Mouse (Mus musculus): ENCODE measurements around the gene Kptn. TPM values are rescaled to one million over a fixed set of nuclear protein-coding genes. Genes with fewer than 3 reads are reported as not detected.

The Kptn gene
- polyA plus RNA-seq, 1 experiment = 23.2 TPM

- Histone ChIP-seq H3K27ac (ENCODE audit: insufficient read depth, low read length) (no peak overlapping the region), H3K27me3 (ENCODE audit: control insufficient read depth, insufficient read depth, low read length) (peaks cover 6% of the 10 kb centered on the region), H3K36me3 (ENCODE audit: control insufficient read depth, insufficient read depth, low read length) (no peaks in the 10 kb centered on the region), H3K4me3 (ENCODE audit: extremely low read depth, insufficient read depth, insufficient read length) (no peak overlapping the region), H3K4me1 (ENCODE audit: control insufficient read depth, insufficient read depth, insufficient read length) (peaks cover 4% of the 10 kb centered on the region; the same call in 1 of the 2 replicates)
- WGBS = 48% methylated on average over 8 of the region's 8 CpGs
- no peak for DNase-seq (ENCODE audit: low read depth in 1 of 2, low spot score in 2 of 2)
- no peak for TF ChIP-seq POLR2A (IDR thresholded peaks at IDR 0.05; ENCODE audit: low read depth, low read length)
- no peak for TF ChIP-seq CTCF (IDR thresholded peaks at IDR 0.05; ENCODE audit: extremely low read depth, insufficient read depth, insufficient read length, insufficient replicate concordance)
Observed at GRCm38 (mm10) chr7:16156105-16156714, 36.5 kb downstream of the Kptn start.

DNA sequence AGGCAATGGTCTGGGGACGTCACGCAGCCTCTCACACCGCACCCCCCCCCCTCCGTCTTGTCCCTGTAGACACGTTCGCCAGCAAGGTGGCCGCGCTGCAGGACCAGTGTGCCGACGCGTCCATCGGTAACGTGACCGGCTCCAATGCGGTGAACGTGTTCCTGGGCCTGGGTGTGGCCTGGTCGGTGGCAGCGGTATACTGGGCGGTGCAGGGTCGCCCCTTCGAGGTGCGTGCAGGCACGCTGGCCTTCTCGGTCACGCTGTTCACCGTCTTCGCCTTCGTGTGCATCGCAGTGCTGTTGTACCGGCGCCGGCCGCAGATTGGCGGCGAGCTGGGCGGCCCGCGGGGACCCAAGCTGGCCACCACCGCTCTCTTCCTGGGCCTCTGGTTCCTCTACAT lies 39.0 kb downstream of the Kptn start:
- 19% methylated on average over 39 of the region's 39 CpGs for WGBS
- TF ChIP-seq POLR2A (IDR thresholded peaks at IDR 0.05; ENCODE audit: low read depth, low read length) (no peak), CTCF (IDR thresholded peaks at IDR 0.05; ENCODE audit: extremely low read depth, insufficient read depth, insufficient read length, insufficient replicate concordance) (no peak)
- peaks cover 4% of the 10 kb centered on the region; the same call in 1 of the 2 replicates for H3K4me1 ChIP-seq (ENCODE audit: control insufficient read depth, insufficient read depth, insufficient read length)
- no peak overlapping the region for H3K27ac ChIP-seq (ENCODE audit: insufficient read depth, low read length)
- H3K4me3 ChIP-seq (ENCODE audit: extremely low read depth, insufficient read depth, insufficient read length) = no peak overlapping the region
- DNase-seq (ENCODE audit: low read depth in 1 of 2, low spot score in 2 of 2) = no peak
- H3K36me3 ChIP-seq (ENCODE audit: control insufficient read depth, insufficient read depth, low read length) = no peaks in the 10 kb centered on the region
- H3K27me3 ChIP-seq (ENCODE audit: control insufficient read depth, insufficient read depth, low read length) = peaks cover 6% of the 10 kb centered on the region

DNA sequence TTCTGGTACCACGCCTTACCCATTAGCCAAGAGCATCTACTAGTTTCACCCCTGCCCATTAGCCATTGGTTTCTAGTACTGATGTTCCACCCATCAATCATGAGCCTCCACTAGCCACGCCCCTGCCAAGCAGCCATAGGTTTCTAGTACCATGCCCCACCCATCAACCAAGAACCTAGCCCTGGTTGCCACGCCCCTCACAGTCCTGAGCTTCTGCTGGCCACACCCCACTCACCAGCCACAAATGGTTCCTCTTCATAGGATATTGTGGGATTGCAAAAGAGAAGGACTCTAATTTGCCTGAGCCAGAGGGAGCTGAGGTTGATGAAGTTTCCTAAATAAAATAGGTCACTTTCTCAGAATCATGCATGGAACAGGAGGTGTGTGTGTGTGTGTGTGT lies 41.0 kb downstream of the Kptn start:
- Histone ChIP-seq H3K4me3 (ENCODE audit: extremely low read depth, insufficient read depth, insufficient read length) (no peak overlapping the region), H3K4me1 (ENCODE audit: control insufficient read depth, insufficient read depth, insufficient read length) (peaks cover 4% of the 10 kb centered on the region; the same call in 1 of the 2 replicates), H3K36me3 (ENCODE audit: control insufficient read depth, insufficient read depth, low read length) (no peaks in the 10 kb centered on the region), H3K27ac (ENCODE audit: insufficient read depth, low read length) (no peak overlapping the region), H3K27me3 (ENCODE audit: control insufficient read depth, insufficient read depth, low read length) (peaks cover 6% of the 10 kb centered on the region)
- WGBS = 62% methylated on average over 3 of the region's 3 CpGs
- TF ChIP-seq CTCF (IDR thresholded peaks at IDR 0.05; ENCODE audit: extremely low read depth, insufficient read depth, insufficient read length, insufficient replicate concordance) (no peak), POLR2A (IDR thresholded peaks at IDR 0.05; ENCODE audit: low read depth, low read length) (no peak)
- no peak for DNase-seq (ENCODE audit: low read depth in 1 of 2, low spot score in 2 of 2)

DNA sequence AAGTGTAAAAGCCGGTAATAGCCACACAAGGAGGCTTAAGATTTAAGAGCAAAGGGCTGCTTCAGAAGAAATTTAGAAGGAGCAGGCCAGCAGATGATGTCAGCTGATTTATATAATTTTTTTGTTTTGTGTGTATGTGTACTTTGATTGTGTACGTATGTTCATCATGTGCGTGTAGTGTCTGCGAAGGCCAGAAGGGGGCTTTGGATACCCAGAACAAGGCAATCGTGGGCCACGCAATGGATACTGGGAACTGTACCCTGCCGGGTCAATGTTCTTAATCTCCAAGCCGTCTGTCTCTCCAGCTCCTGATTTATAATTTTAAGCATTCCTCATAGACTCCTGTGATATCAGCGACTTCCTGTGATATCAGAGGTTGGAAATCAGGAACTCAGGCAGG lies 41.6 kb downstream of the Kptn start:
- peaks cover 6% of the 10 kb centered on the region for H3K27me3 ChIP-seq (ENCODE audit: control insufficient read depth, insufficient read depth, low read length)
- TF ChIP-seq POLR2A (IDR thresholded peaks at IDR 0.05; ENCODE audit: low read depth, low read length) (no peak), CTCF (IDR thresholded peaks at IDR 0.05; ENCODE audit: extremely low read depth, insufficient read depth, insufficient read length, insufficient replicate concordance) (no peak)

DNA sequence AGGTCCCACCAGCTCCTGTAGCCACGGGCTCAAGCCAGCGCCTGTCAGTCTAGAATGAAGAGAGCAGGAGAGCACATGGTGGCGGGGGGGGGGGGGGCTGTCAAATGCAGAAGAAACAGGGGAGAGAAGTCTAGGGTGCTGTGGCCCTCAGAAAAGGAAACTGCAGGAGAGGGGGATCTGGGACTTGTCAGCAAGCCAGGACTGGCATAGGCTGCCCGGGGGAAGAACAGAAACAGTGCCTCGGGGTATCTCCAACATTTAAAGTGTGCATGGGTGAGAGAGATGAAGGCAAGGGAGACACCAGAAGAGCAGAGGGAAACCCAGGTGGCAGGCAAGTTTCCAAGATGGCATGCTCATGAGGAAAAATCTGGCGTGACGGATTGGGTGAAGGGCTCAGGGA lies 42.3 kb downstream of the Kptn start:
- TF ChIP-seq POLR2A (IDR thresholded peaks at IDR 0.05; ENCODE audit: low read depth, low read length) (no peak), CTCF (IDR thresholded peaks at IDR 0.05; ENCODE audit: extremely low read depth, insufficient read depth, insufficient read length, insufficient replicate concordance) (no peak)
- H3K36me3 ChIP-seq (ENCODE audit: control insufficient read depth, insufficient read depth, low read length) = no peaks in the 10 kb centered on the region
- peaks cover 4% of the 10 kb centered on the region; the same call in 1 of the 2 replicates for H3K4me1 ChIP-seq (ENCODE audit: control insufficient read depth, insufficient read depth, insufficient read length)
- no peak overlapping the region for H3K4me3 ChIP-seq (ENCODE audit: extremely low read depth, insufficient read depth, insufficient read length)
- H3K27ac ChIP-seq (ENCODE audit: insufficient read depth, low read length) = no peak overlapping the region
- no peak for DNase-seq (ENCODE audit: low read depth in 1 of 2, low spot score in 2 of 2)
- H3K27me3 ChIP-seq (ENCODE audit: control insufficient read depth, insufficient read depth, low read length) = peaks cover 6% of the 10 kb centered on the region
- 74% methylated on average over 7 of the region's 7 CpGs for WGBS

More for the DNA sequence above, 41.6 kb downstream of the Kptn start:
- Histone ChIP-seq H3K4me1 (ENCODE audit: control insufficient read depth, insufficient read depth, insufficient read length) (peaks cover 4% of the 10 kb centered on the region; the same call in 1 of the 2 replicates), H3K27ac (ENCODE audit: insufficient read depth, low read length) (no peak overlapping the region), H3K36me3 (ENCODE audit: control insufficient read depth, insufficient read depth, low read length) (no peaks in the 10 kb centered on the region), H3K4me3 (ENCODE audit: extremely low read depth, insufficient read depth, insufficient read length) (no peak overlapping the region)
- DNase-seq (ENCODE audit: low read depth in 1 of 2, low spot score in 2 of 2) = no peak
- 92% methylated on average over 9 of the region's 9 CpGs for WGBS

GRCm38 (mm10) chr7:16172141-16172581 lies 52.5 kb downstream of the Kptn start:
- no peak for TF ChIP-seq CTCF (IDR thresholded peaks at IDR 0.05; ENCODE audit: extremely low read depth, insufficient read depth, insufficient read length, insufficient replicate concordance)
- no peak for TF ChIP-seq POLR2A (IDR thresholded peaks at IDR 0.05; ENCODE audit: low read depth, low read length)
- DNase-seq (ENCODE audit: low read depth in 1 of 2, low spot score in 2 of 2) = no peak
- WGBS = 36% methylated on average over 1 of the region's 1 CpGs

DNA sequence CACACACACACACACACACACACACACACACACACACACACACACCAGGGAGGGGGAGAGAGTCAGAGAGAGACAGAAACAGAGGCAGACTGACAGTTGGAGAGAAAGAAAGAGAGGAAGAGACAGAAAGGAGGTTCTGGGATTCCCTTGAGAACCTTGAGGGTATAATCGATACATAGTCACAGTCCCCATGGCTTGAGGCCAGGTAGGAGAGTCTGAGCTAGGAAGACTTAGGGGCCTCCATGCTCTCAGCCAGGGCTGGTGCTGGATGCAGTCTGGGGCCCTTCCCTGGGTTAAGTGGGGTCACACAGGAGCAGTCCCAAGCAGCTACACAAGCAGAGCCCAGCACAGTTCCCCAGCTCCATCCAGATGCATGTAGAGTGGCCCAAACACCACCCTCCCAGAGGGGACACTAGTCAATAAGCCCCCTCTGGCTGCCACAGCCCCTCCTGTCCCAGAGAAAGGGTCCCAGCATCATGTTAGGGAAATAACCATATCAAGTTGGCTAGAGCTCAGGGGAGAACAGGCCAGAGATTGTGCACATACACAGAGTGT lies 53.0 kb downstream of the Kptn start:
- Histone ChIP-seq H3K27ac (ENCODE audit: insufficient read depth, low read length) (no peak overlapping the region), H3K27me3 (ENCODE audit: control insufficient read depth, insufficient read depth, low read length) (peaks cover 5% of the 10 kb centered on the region), H3K36me3 (ENCODE audit: control insufficient read depth, insufficient read depth, low read length) (no peaks in the 10 kb centered on the region), H3K4me3 (ENCODE audit: extremely low read depth, insufficient read depth, insufficient read length) (no peak overlapping the region), H3K4me1 (ENCODE audit: control insufficient read depth, insufficient read depth, insufficient read length) (peaks cover 2% of the 10 kb centered on the region; the same call in 1 of the 2 replicates)
- TF ChIP-seq POLR2A (IDR thresholded peaks at IDR 0.05; ENCODE audit: low read depth, low read length) (no peak), CTCF (IDR thresholded peaks at IDR 0.05; ENCODE audit: extremely low read depth, insufficient read depth, insufficient read length, insufficient replicate concordance) (no peak)
- WGBS = 29% methylated on average over 1 of the region's 1 CpGs
- no peak for DNase-seq (ENCODE audit: low read depth in 1 of 2, low spot score in 2 of 2)

More at GRCm38 (mm10) chr7:16172141-16172581, 52.5 kb downstream of the Kptn start:
- Histone ChIP-seq H3K36me3 (ENCODE audit: control insufficient read depth, insufficient read depth, low read length) (no peaks in the 10 kb centered on the region), H3K4me3 (ENCODE audit: extremely low read depth, insufficient read depth, insufficient read length) (no peak overlapping the region), H3K4me1 (ENCODE audit: control insufficient read depth, insufficient read depth, insufficient read length) (peaks cover 2% of the 10 kb centered on the region; the same call in 1 of the 2 replicates), H3K27ac (ENCODE audit: insufficient read depth, low read length) (no peak overlapping the region), H3K27me3 (ENCODE audit: control insufficient read depth, insufficient read depth, low read length) (peaks cover 5% of the 10 kb centered on the region)

Data from spleen, adult 2 months (tissue).